Mouse (Mus musculus): ENCODE measurements around the gene 1520401A03Rik. TPM values are rescaled to one million over a fixed set of nuclear protein-coding genes. Genes with fewer than 3 reads are reported as not detected.
A peak's percentile ranks its signal among the peaks of the same experiment; 100 is the strongest.

1520401A03Rik gene
- polyA plus RNA-seq, 1 experiment, result 0.24 TPM

- DNase-seq (ENCODE audit: extremely low spot score in 1 of 2, low spot score in 1 of 2), result no peak
These were observed 21.5 kb upstream of the 1520401A03Rik start for GRCm38 (mm10) chr17:23744076-23744475.

DNA sequence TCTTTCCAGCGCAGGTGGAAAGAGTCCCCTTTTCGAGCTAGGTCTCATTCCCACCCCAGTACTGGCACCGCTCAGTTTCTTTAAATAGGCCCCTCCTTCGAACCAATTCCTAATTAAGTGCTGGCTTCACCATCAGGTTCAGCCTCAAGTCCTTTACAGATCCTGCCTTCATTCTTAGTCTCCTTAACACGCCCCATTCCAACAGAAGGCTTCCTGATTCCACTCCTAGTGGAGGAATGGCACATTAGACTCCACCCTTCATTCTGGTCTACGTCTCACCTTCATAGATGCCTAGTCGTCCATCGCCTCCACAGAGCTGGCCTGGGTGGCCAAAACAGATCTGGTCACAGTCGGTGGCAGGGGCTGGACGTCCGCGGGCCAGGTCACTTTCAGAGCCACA is 20.4 kb upstream of the 1520401A03Rik start:
- no peak for DNase-seq (ENCODE audit: extremely low spot score in 1 of 2, low spot score in 1 of 2)

DNA sequence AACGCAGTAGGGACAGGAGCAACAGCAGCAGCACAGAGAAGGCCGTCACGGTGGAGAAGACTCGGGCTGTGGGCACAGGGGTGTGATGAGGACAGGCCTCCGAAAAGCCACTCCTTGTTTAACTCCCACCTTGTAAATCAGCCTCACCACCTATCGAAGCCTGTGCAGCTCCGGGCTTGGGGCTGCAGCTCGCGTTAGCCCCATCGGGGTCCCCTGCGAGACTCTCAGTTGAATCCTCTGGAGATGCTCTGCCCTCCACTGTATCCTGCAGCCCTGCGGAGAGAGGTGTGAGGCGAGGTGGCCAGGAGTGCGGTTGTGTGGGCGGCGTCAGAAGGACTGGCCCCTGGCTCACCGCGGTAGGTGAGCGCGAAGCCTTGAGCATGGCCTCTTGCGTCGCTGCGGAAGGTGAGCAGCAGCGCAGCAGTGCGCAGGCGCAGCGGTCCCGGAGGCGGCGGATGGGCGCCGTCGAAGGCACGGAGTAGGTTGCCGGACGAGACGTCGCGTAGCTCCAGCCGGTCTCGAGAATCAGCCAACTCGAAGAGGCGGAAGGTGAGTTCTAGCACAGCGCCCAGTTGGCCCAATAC is 19.7 kb upstream of the 1520401A03Rik start:
- DNase-seq (ENCODE audit: extremely low spot score in 1 of 2, low spot score in 1 of 2), result peak in 1 of 2 experiments; percentile 31

GRCm38 (mm10) chr17:23741359-23742209 is 19.0 kb upstream of the 1520401A03Rik start:
- no peak for DNase-seq (ENCODE audit: extremely low spot score in 1 of 2, low spot score in 1 of 2)

DNA sequence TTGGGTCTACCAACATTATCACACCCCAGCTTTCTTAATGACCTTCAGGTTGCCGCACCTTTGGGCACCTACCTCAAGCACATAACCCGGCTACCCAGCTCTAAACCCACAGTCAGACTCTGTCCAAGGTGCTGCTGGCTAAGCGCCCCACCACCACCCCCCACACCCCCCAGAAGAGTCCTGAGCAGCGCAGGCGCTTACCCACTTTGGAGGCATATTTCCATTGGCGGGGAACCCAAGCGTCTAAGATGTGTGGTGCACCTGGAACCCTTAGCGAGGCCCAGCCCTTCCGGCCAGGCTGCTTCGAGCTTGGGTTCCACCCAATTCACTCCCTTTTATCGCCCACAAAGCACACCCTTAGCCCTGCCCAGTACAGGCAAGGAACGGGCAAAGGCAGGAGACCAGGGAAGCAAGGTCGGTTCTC is 18.0 kb upstream of the 1520401A03Rik start, which contains the start of gene Paqr4:
Gene Paqr4, minus strand, starts transcription at position 270 of the 424 bp plus-strand sequence.
- DNase-seq (ENCODE audit: extremely low spot score in 1 of 2, low spot score in 1 of 2), result no peak

GRCm38 (mm10) chr17:23740136-23740584 is 17.6 kb upstream of the 1520401A03Rik start:
- DNase-seq (ENCODE audit: extremely low spot score in 1 of 2, low spot score in 1 of 2), result peak; percentile 91 to 94

GRCm38 (mm10) chr17:23739202-23740135 is 16.9 kb upstream of the 1520401A03Rik start:
- DNase-seq (ENCODE audit: extremely low spot score in 1 of 2, low spot score in 1 of 2), result peak in 1 of 2 experiments; percentile 37

- no peak for DNase-seq (ENCODE audit: extremely low spot score in 1 of 2, low spot score in 1 of 2)
These were observed 16.2 kb upstream of the 1520401A03Rik start for GRCm38 (mm10) chr17:23738836-23739201.

DNA sequence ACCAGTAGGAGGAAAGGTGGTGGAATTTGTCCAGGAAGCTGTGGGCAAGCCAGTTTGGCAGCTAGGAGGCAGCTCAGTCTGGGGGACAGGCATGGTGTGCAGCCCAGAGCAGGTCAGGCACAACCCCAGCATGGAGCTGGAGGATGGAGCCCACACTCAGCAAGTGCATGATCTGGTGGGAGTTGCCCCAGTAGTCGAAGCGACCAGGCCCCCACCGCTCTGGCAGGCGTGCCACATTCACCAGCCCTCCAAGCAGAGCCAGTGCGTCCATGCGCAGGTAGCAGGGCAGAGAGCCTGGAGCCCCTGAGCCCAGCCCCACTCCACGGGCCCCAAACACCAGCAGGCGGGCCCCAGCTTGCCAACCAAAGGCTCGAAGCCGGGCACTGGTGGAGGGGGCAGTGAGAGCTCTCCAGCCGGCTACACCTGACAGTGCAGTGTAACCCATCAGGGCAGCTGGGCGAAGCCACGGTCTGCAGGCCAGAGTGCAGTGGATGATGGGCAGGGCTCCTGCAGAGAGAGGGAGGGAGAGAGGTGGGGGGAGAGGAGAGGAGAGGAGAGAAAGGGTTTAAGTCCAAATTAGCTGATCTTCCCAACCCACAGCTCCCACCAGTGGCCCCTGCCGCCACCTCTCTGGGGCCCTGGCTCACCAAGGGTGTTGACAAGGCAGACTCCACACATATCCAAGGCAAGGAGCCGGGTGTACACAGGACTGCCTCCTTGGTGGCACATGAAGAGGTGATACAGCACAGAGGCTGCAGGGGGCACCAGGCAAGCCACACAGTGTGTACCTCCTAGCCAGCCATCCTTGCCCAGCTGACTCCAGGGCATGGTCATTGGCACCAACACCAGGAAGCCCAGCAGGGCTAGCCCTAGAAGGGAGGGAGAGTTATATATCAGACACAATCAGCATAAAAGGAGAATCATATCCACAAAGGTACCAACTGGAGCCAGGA is 15.2 kb upstream of the 1520401A03Rik start:
- no peak for DNase-seq (ENCODE audit: extremely low spot score in 1 of 2, low spot score in 1 of 2)

DNA sequence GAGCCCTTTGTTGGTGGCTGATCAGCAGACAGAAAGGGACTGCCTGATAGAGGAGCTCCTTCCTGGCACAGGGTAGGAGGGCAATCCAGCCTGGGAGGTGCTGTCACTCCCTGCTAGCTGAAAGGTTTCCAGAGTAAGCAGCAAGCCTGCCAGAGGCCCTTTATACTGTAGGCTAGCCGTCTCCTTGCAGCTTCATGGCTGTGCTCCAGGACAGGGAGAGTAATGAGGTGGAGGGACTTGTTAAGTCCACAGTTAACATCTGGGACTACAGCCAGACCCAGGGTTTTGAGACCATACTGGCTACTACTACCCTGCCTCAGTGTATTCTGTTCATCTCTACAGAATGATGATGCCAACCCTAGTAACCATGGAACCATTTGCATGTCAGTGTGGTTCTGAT is 11.8 kb upstream of the 1520401A03Rik start:
- DNase-seq (ENCODE audit: extremely low spot score in 1 of 2, low spot score in 1 of 2), result no peak

DNA sequence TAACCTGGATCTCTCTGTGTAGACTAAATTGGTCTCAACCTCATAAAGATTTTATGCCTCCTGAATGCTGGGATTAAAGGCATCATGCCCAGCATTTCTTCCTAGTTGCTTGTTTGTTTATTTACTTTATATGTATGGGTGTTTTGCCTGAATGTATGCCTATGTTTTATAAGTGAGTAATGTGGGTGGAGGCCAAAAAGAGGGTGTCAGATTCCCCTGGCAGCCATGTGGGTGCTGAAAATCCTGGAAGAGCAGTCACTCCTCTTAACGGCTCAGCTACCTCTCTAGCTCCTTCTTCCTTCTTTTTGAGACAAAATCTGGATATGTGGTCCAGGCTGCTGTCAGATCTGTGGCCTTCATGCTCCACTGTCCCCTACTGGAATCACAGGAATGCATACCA is 7.9 kb upstream of the 1520401A03Rik start:
- DNase-seq (ENCODE audit: extremely low spot score in 1 of 2, low spot score in 1 of 2), result no peak

GRCm38 (mm10) chr17:23726758-23727142 is 4.2 kb upstream of the 1520401A03Rik start:
- DNase-seq (ENCODE audit: extremely low spot score in 1 of 2, low spot score in 1 of 2), result peak in 1 of 2 experiments; percentile 63

DNA sequence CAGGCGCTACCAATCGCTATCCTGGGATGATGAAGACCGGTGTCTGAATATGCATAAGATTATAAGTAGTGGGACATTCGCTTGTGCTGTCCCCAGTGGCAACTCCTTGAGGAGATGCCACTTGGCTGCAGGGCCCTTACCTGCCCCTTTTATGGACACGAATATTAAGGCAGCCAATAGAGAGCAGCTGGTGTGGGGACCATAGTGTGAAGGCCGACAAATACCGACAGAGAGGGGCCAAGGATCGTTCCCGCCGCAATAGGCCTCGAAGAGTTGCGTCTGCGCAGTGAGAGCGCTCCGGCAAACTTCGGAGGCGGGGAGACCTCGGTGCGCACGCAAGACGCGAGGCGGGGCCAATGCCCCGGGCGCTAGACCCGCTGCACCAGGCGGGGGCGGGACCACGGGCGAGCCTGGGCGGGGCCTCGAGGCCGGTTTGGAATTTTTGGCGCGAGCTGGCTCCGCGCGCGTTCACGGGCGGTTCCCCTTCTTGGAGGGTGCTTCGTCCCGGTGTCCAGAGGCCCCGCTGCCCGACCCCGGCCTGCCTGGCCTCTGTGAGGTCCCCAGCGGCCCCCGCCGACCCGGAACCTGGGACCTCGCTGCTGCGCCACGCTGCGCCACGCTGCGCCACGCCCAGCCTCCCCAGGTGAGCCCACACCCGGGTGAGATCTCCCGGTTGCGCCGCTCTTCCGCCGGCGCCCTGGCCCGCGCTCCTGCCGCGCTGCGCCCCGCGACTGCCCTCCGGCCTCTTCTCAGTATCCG is 3.6 kb upstream of the 1520401A03Rik start, which contains the start of gene Pkmyt1:
Gene Pkmyt1, plus strand, starts transcription at position 338 of the 759 bp plus-strand sequence.
- DNase-seq (ENCODE audit: extremely low spot score in 1 of 2, low spot score in 1 of 2), result peak; percentile 80 to 95

- DNase-seq (ENCODE audit: extremely low spot score in 1 of 2, low spot score in 1 of 2), result no peak
These were observed 2.9 kb upstream of the 1520401A03Rik start for GRCm38 (mm10) chr17:23725477-23725876.

GRCm38 (mm10) chr17:23721886-23722285 is 697 bp downstream of the 1520401A03Rik start:
- no peak for DNase-seq (ENCODE audit: extremely low spot score in 1 of 2, low spot score in 1 of 2)

- DNase-seq (ENCODE audit: extremely low spot score in 1 of 2, low spot score in 1 of 2), result no peak
These were observed 3.1 kb downstream of the 1520401A03Rik start for GRCm38 (mm10) chr17:23719455-23719854.

- DNase-seq (ENCODE audit: extremely low spot score in 1 of 2, low spot score in 1 of 2), result no peak
These were observed 5.6 kb downstream of the 1520401A03Rik start for GRCm38 (mm10) chr17:23717003-23717402.

DNA sequence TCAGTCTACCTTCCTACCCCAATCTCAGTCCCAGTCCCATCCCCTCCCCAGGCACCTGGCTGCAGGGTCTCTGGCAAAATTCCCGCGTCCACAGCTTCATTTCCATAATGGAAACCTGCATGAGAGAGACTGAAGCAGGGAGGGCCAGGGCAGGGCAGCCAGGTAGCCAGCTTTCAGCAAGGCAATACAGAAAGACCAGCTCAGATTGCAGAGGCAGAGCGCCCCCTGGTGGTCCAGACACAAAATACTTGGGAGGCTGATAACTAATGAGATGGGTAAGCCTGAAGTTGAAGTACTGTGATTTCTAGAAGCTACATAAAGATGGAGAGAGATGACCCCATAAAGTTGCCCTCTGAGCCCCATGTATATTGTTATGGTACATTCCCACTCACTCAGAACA is 16.4 kb downstream of the 1520401A03Rik start:
- DNase-seq (ENCODE audit: extremely low spot score in 1 of 2, low spot score in 1 of 2), result peak; percentile 41 to 83

Measured in frontal cortex, adult 2 months (tissue).